Mouse (Mus musculus): ENCODE measurements around the gene Pdia5. TPM values are rescaled to one million over a fixed set of nuclear protein-coding genes. Genes with fewer than 3 reads are reported as not detected.

Gene Pdia5
- polyA plus RNA-seq, 1 experiment from 2014 or later = 10.4 TPM

DNA sequence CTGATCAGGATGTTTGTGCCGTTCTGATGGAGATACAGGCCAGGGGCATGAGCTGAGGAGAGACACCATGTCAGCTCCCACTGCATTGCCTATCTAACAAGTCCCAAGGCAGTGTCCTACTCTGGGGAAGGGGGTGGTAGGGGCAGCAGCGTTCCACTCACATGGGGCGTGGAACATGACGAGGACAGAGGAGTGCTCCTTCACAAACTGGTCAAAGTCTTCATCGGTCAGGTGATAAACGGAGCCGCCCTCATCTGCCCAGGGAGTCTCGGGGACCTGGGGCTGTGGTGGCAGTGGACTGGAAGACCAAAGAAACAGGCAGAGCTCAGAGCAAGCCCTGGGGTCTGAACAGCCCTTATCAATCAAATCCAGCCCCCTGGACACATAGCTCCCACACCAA, 68.0 kb downstream of the Pdia5 start:
- Histone ChIP-seq H3K27me3 (no peaks in the 10 kb centered on the region), H3K36me3 (ENCODE audit: poor library complexity, severe bottlenecking) (no peaks in the 10 kb centered on the region), H3K9ac (no peak overlapping the region), H3K4me2 (no peak overlapping the region), H3K4me1 (peaks cover 8% of the 10 kb centered on the region; the same call in 1 of the 2 replicates), H3K9me3 (replicated peaks) (no peaks in the 10 kb centered on the region), H3K4me3 (no peak overlapping the region), H3K27ac (no peak overlapping the region)
- 93% methylated on average over 8 of the region's 8 CpGs for WGBS
- ATAC-seq = no peak

DNA sequence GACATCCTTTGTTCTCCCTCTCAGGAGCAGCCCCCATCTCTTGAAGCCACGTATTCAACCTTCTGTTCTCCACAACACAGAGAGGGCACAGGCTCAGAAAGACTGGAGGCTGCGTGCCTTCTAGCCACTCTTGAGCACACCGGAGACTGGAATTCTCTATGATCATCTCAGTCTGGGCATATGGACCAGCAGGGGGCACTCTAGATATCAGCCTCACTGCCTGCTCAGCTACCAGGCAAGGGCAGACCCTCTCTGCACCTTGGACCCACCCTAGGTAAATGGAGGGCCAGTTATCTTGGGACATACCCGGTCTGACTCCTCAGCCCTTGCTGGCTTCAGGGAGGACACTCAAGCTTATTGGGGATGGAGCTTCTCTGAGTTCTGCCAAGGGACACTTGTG, 68.5 kb downstream of the Pdia5 start:
- no peak for ATAC-seq
- H3K4me3 ChIP-seq = no peak overlapping the region
- no peaks in the 10 kb centered on the region for H3K36me3 ChIP-seq (ENCODE audit: poor library complexity, severe bottlenecking)
- peaks cover 8% of the 10 kb centered on the region; the same call in 1 of the 2 replicates for H3K4me1 ChIP-seq
- no peak overlapping the region for H3K9ac ChIP-seq
- 71% methylated on average over 4 of the region's 4 CpGs for WGBS
- H3K27me3 ChIP-seq = no peaks in the 10 kb centered on the region
- H3K27ac ChIP-seq = no peak overlapping the region
- no peak overlapping the region for H3K4me2 ChIP-seq
- no peaks in the 10 kb centered on the region for H3K9me3 ChIP-seq (replicated peaks)

DNA sequence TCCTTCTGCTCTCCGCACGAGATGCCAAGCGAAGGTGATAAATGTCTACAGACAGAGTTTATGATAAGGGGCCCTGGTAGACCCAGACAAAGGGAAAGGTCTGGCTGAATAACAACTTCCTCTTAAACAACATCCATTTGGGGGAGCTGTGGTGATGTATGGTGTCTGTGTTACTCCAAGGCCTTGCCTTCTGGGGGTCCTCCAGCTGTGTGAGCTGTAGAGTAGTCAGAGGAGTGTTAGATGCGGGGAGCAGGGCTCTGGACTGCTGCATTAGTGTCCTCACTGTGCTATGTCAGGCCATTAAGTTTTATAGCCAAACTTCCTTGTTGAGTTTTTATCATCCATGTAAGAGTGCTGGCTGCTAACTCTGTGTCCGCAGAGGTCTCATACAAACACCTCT, 76.1 kb downstream of the Pdia5 start:
- Histone ChIP-seq H3K9ac (no peak overlapping the region), H3K4me2 (no peak overlapping the region), H3K27me3 (no peaks in the 10 kb centered on the region), H3K27ac (no peak overlapping the region), H3K4me3 (no peak overlapping the region), H3K4me1 (no peaks in the 10 kb centered on the region), H3K9me3 (replicated peaks) (no peaks in the 10 kb centered on the region), H3K36me3 (ENCODE audit: poor library complexity, severe bottlenecking) (no peaks in the 10 kb centered on the region)
- 93% methylated on average over 5 of the region's 5 CpGs for WGBS
- ATAC-seq = no peak

DNA sequence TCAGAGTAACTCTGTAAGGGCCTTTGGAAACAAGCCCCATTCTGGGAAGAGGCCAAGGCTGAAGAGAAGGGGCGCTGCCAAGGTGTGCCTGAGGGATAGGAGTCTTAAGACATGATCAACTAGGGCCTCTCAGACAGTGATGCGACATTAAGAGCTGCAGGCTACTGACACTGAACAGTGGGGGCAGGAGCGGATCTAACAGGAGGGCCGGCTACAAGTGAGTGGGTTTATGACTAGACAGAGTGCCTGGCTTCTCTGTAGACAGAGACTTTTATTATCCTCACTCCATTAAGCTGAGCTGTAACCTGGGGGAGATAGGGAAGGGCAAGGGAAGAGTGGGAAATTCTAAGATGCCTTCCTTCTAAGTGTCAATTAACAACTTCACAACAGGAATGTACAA, 84.0 kb downstream of the Pdia5 start:
- WGBS = 77% methylated on average over 4 of the region's 4 CpGs
- ATAC-seq = no peak
- H3K4me2 ChIP-seq = no peak overlapping the region

DNA sequence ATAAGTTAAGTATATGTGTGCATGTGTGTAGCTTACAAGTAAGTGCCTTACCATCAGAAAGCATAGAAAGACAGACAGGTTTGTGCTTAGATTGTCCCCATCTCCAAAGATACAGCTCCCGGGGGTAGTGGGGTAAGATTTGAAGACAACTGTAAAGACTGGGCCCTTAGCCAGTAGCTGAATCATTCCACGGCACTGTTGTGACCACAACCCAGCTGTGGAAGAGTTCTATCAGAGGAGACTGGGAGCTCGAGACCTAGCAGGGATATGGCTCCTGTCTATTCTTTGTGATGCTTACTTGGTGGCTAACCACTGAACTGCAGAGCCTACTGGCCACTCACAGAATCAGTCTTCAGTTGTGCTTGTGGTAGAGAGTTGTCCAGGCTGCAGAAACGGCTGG, 84.5 kb downstream of the Pdia5 start:
- no peaks in the 10 kb centered on the region for H3K36me3 ChIP-seq (ENCODE audit: poor library complexity, severe bottlenecking)

More for the DNA sequence above, 84.0 kb downstream of the Pdia5 start:
- Histone ChIP-seq H3K9me3 (replicated peaks) (no peaks in the 10 kb centered on the region), H3K4me1 (no peaks in the 10 kb centered on the region), H3K27me3 (no peaks in the 10 kb centered on the region), H3K27ac (no peak overlapping the region), H3K9ac (no peak overlapping the region), H3K4me3 (no peak overlapping the region), H3K36me3 (ENCODE audit: poor library complexity, severe bottlenecking) (no peaks in the 10 kb centered on the region)

DNA sequence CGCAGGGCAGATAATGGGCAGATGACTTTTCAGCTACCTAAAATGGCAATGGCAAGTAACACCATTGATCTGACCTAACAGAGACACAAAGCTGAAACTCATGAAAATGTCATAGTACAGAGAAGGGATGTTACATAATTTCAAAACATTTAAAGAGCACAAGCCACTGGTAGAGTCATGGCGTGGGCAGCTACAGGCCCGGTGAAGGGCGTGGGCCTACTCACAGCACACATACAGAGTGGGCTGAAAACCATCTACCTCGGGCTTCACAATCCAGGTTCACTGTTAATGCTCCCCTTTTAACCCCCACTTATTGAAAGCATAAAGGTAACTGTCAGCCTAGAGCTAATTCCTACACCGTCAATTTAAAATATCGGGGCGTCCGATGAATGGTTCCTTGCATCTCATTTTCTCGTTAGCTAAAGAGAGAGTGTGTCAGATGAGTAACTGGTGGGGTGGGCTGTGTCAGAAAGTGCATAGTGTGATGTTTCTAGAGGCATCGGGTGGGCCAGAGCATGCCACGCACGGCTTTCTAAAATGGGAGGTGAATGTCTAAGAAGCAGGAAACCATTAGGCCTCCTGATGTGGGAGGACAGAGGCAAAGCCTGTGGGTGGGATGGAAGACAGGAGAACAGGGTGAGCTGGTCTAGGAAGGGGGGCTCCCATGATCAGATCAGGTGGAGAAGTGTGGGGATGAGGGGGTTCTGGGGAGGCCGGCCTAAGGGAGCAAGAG, 85.2 kb downstream of the Pdia5 start:
- Histone ChIP-seq H3K9me3 (replicated peaks) (no peaks in the 10 kb centered on the region), H3K27ac (no peak overlapping the region)
- 88% methylated on average over 14 of the region's 14 CpGs for WGBS

More for the DNA sequence above, 84.5 kb downstream of the Pdia5 start:
- H3K27me3 ChIP-seq = no peaks in the 10 kb centered on the region
- ATAC-seq = no peak
- no peaks in the 10 kb centered on the region for H3K9me3 ChIP-seq (replicated peaks)
- H3K4me3 ChIP-seq = no peak overlapping the region
- no peaks in the 10 kb centered on the region for H3K4me1 ChIP-seq
- no peak overlapping the region for H3K4me2 ChIP-seq
- H3K27ac ChIP-seq = no peak overlapping the region
- WGBS = 87% methylated on average over 4 of the region's 4 CpGs
- no peak overlapping the region for H3K9ac ChIP-seq

DNA sequence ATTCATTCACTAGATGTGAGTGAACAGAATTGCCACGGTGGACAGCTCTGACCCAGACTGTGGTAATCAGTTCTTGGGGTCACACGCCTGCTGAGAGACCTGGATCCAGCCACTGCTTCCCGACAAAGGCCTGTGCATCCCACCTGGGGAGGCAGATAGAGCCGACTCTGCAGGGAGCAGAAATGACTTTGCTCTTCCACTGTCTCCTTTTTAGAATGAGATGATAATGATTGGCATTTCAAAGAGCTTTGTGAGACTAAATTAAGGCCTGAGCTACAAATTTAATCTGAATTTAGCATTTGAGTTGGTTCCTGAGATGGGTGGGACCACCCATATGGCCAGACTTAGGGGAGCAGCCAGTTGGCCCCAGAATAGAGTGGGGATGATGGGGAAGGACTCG, 85.8 kb downstream of the Pdia5 start:
- H3K4me1 ChIP-seq = no peaks in the 10 kb centered on the region
- H3K4me2 ChIP-seq = no peak overlapping the region
- no peak for ATAC-seq
- no peak overlapping the region for H3K4me3 ChIP-seq
- 49% methylated on average over 5 of the region's 5 CpGs for WGBS
- no peaks in the 10 kb centered on the region for H3K36me3 ChIP-seq (ENCODE audit: poor library complexity, severe bottlenecking)
- H3K27me3 ChIP-seq = no peaks in the 10 kb centered on the region
- no peak overlapping the region for H3K27ac ChIP-seq
- no peaks in the 10 kb centered on the region for H3K9me3 ChIP-seq (replicated peaks)
- H3K9ac ChIP-seq = no peak overlapping the region

More for the DNA sequence above, 85.2 kb downstream of the Pdia5 start:
- Histone ChIP-seq H3K36me3 (ENCODE audit: poor library complexity, severe bottlenecking) (no peaks in the 10 kb centered on the region), H3K4me1 (no peaks in the 10 kb centered on the region), H3K4me2 (no peak overlapping the region), H3K4me3 (no peak overlapping the region), H3K9ac (no peak overlapping the region), H3K27me3 (no peaks in the 10 kb centered on the region)
- no peak for ATAC-seq

DNA sequence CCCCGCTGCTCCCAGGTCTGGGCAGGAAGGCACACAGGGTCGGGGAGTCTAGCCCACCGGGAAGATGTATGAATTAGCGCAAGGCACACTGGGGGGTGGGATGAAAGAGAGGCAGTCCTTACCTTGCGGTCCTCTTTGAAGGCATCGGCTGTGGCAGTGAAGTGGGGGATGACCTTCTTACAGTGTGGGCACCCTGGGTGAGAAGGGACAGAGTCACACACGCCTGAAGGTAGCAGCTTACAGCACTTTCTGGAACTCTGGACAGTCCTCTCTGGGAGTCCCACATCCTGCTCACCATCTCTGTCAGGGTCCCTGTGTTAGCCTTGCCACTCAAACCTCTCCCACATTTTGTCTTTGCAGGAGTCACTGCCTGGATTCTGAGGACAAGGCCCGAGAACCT, 86.8 kb downstream of the Pdia5 start:
- Histone ChIP-seq H3K4me1 (no peaks in the 10 kb centered on the region), H3K4me3 (no peak overlapping the region), H3K27me3 (no peaks in the 10 kb centered on the region), H3K9me3 (replicated peaks) (no peaks in the 10 kb centered on the region), H3K36me3 (ENCODE audit: poor library complexity, severe bottlenecking) (no peaks in the 10 kb centered on the region), H3K4me2 (no peak overlapping the region), H3K27ac (no peak overlapping the region), H3K9ac (no peak overlapping the region)
- ATAC-seq = no peak
- 89% methylated on average over 8 of the region's 8 CpGs for WGBS

DNA sequence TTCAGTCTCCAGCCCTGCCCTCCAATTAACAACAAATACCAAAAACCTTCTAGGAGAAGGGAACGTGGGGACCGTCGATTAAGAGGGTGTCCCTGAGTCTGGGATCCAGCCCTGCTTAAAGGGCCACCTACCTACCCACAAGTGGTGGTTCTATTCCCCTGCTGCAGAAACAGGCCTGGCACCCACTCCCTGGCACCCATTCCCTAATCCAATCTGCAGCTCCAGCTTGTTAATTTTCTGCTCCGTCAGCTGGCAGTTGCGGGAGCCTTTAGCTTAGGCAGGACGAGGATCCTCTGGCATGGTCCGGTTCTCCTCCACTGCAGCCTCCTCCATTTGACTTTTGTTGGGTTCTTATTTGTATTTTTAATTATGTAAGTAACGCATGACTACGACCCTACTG, 87.3 kb downstream of the Pdia5 start:
- H3K9me3 ChIP-seq (replicated peaks) = no peaks in the 10 kb centered on the region
- H3K4me1 ChIP-seq = no peaks in the 10 kb centered on the region
- ATAC-seq = no peak
- H3K27me3 ChIP-seq = no peaks in the 10 kb centered on the region
- no peak overlapping the region for H3K4me3 ChIP-seq
- no peaks in the 10 kb centered on the region for H3K36me3 ChIP-seq (ENCODE audit: poor library complexity, severe bottlenecking)
- no peak overlapping the region for H3K27ac ChIP-seq
- WGBS = 95% methylated on average over 9 of the region's 9 CpGs
- no peak overlapping the region for H3K4me2 ChIP-seq
- H3K9ac ChIP-seq = no peak overlapping the region

DNA sequence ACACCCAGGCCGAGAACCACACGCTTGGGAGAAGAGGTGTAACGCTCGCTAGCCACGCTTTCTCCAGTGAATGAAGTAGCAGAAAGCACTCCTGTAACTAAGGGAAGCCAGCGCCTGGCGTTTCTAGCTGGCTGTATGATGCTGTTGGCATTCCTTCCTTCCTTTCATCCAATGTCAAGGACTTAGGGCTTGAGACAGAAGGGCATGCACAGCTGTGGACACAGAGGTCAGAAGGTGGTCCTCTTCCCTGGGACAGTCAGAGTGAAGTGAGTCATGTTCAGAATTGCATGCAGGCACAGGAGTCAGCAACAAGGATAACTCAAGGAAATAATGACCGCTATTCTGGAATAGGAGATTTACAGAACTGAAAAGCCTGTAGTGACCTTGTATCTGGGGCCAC, 97.9 kb downstream of the Pdia5 start:
- no peak overlapping the region for H3K4me3 ChIP-seq
- no peak overlapping the region for H3K27ac ChIP-seq
- peaks cover 4% of the 10 kb centered on the region; the same call in 1 of the 2 replicates for H3K36me3 ChIP-seq (ENCODE audit: poor library complexity, severe bottlenecking)
- no peak for ATAC-seq
- WGBS = 82% methylated on average over 8 of the region's 8 CpGs
- no peaks in the 10 kb centered on the region for H3K9me3 ChIP-seq (replicated peaks)
- no peak overlapping the region for H3K9ac ChIP-seq
- H3K4me2 ChIP-seq = no peak overlapping the region
- no peaks in the 10 kb centered on the region for H3K4me1 ChIP-seq
- H3K27me3 ChIP-seq = no peaks in the 10 kb centered on the region

DNA sequence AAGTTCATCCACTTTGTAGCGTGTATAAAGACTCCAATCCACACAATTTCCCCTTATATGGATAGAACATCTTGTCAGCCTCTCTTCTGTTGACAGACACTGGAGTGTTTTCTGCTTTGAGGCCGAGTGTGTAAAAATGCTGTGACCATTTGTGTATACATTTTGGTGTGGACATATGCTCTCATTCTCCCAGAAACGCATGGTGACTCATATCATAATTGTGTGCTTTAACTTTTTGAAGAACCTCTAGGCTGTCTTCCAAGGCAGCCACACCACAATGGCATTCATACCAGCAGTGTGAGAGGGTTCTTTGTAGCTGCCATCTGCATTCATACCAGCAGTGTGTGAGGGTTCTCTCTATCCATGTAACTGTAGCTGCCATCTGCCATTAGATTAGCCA, 105.0 kb downstream of the Pdia5 start:
- Histone ChIP-seq H3K9ac (no peak overlapping the region), H3K4me3 (no peak overlapping the region), H3K27ac (no peak overlapping the region), H3K4me1 (no peaks in the 10 kb centered on the region), H3K36me3 (ENCODE audit: poor library complexity, severe bottlenecking) (no peaks in the 10 kb centered on the region), H3K4me2 (no peak overlapping the region), H3K9me3 (replicated peaks) (no peaks in the 10 kb centered on the region), H3K27me3 (no peaks in the 10 kb centered on the region)
- WGBS = 91% methylated on average over 3 of the region's 3 CpGs
- no peak for ATAC-seq

DNA sequence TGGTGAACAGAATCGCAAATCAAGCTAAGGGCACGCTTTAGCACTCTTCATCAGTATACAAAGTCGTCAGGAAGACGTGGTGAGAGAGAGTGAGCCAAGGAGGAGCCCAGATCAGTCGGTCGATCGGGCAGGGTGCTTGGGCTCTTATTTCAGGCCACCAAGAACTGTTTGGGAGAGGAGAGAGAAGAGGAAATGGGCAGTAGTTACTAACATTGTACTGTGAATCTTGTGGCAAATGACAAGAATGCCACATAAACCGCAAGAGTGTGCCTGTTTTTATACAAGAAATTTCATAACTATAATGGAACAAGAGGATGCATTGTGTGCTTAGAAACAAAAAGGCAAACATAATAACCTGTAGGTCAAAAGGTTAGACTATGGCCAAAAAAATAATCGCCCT, 110.6 kb downstream of the Pdia5 start:
- no peak for ATAC-seq
- Histone ChIP-seq H3K9me3 (replicated peaks) (no peaks in the 10 kb centered on the region), H3K4me1 (no peaks in the 10 kb centered on the region), H3K27me3 (no peaks in the 10 kb centered on the region), H3K27ac (no peak overlapping the region), H3K4me3 (no peak overlapping the region), H3K4me2 (no peak overlapping the region), H3K9ac (no peak overlapping the region), H3K36me3 (ENCODE audit: poor library complexity, severe bottlenecking) (no peaks in the 10 kb centered on the region)
- 90% methylated on average over 9 of the region's 9 CpGs for WGBS

DNA sequence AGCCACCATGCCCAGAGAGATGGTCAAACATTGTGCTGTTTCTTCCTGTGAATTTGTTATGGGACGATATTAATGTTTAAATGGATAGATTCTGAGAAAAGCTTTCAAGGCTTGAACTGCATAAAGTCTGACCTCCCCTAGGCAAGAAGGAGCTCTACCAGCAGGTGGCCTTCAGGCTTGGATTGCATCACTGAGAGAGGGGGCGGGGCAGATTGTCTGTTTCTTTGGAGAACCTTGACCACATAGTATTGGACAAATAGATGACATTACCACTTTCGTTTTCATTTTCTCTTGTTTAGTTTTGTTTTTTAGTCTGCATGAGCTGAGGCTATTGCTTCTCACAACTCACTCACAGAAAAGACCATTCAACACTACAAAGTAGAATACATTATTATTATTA, 111.3 kb downstream of the Pdia5 start:
- no peak overlapping the region for H3K4me2 ChIP-seq
- H3K4me1 ChIP-seq = no peaks in the 10 kb centered on the region
- no peak overlapping the region for H3K9ac ChIP-seq
- 89% methylated on average over 3 of the region's 3 CpGs for WGBS
- no peaks in the 10 kb centered on the region for H3K9me3 ChIP-seq (replicated peaks)
- no peaks in the 10 kb centered on the region for H3K36me3 ChIP-seq (ENCODE audit: poor library complexity, severe bottlenecking)
- no peak for ATAC-seq
- H3K27me3 ChIP-seq = no peaks in the 10 kb centered on the region
- no peak overlapping the region for H3K4me3 ChIP-seq
- no peak overlapping the region for H3K27ac ChIP-seq

Data from forebrain, embryonic 13.5 days (tissue).